Mouse (Mus musculus) C2C12 (cell line): Measurements from ENCODE around the gene Wscd2. TPM values are rescaled to one million over a fixed set of nuclear protein-coding genes. Genes with fewer than 3 reads are reported as not detected.
"Not testable (repeated sequence)": the region's sequence is repeated elsewhere in the genome, so short reads cannot be mapped to it uniquely, and the experiment has no call there.

Experiments
- H3K27me3 ChIP-seq: one replicate; pipeline ENCODE4 v1.6.1; 2011; ENCODE audit not compliant: control insufficient read depth, insufficient read depth, insufficient read length
- H3K36me3 ChIP-seq: one replicate; pipeline ENCODE4 v1.6.1; 2011; ENCODE audit not compliant: control insufficient read depth, insufficient read depth
- H3K4me3 ChIP-seq: one replicate; pipeline ENCODE4 v1.5.1; 2011; ENCODE audit warnings: mild to moderate bottlenecking, control low read depth; ENCODE audit not compliant: poor library complexity, insufficient read depth, severe bottlenecking
- H3K79me2 ChIP-seq: one replicate; pipeline ENCODE4 v1.6.1; 2011; ENCODE audit not compliant: control insufficient read depth, insufficient read depth
- H3K79me3 ChIP-seq: one replicate; pipeline ENCODE4 v1.6.1; 2011; ENCODE audit warnings: low read depth, control low read depth
- H3ac ChIP-seq: one replicate; pipeline ENCODE3; 2011; ENCODE audit warnings: low read depth; ENCODE audit not compliant: control insufficient read depth, insufficient read length
- CEBPB ChIP-seq: IDR thresholded peaks from one replicate; pipeline ENCODE4 v1.6.1; 2011; ENCODE audit warnings: low read depth, mild to moderate bottlenecking, control low read depth, moderate library complexity
- CTCF ChIP-seq: IDR thresholded peaks from one replicate; pipeline ENCODE4 v1.5.1; 2011; ENCODE audit not compliant: control insufficient read depth, insufficient read depth, insufficient read length
- FOSL1 ChIP-seq: IDR thresholded peaks from one replicate; pipeline ENCODE4 v1.8.0; 2011; ENCODE audit warnings: mild to moderate bottlenecking, low read length; ENCODE audit not compliant: poor library complexity, insufficient read depth, severe bottlenecking
- MAX ChIP-seq: IDR thresholded peaks from one replicate; pipeline ENCODE4 v1.6.1; 2011; ENCODE audit warnings: mild to moderate bottlenecking, control low read depth
- MYOD1 ChIP-seq: IDR thresholded peaks from one replicate; pipeline ENCODE4 v1.6.1; 2011; ENCODE audit warnings: low read depth; ENCODE audit not compliant: control insufficient read depth, insufficient read length
- MYOG ChIP-seq: IDR thresholded peaks from one replicate; pipeline ENCODE4 v1.6.1; 2011; ENCODE audit not compliant: control insufficient read depth, insufficient read length; ENCODE audit errors: extremely low read depth
- USF1 ChIP-seq: IDR thresholded peaks from one replicate; pipeline ENCODE4 v1.6.1; 2011; ENCODE audit warnings: low read depth, mild to moderate bottlenecking, control low read depth, moderate library complexity
- polyA plus RNA-seq: library from polyadenylated mRNA; unstranded; fragments of >200 nt; fragmentation: generic; extraction: Trizol; gene quantifications from one replicate; pipeline ENCODE4 v1.2.1, GENCODE M21; 2012; ENCODE audit warnings: missing spikeins

The Wscd2 gene
- polyA plus RNA-seq, 1 experiment, result not detected

DNA sequence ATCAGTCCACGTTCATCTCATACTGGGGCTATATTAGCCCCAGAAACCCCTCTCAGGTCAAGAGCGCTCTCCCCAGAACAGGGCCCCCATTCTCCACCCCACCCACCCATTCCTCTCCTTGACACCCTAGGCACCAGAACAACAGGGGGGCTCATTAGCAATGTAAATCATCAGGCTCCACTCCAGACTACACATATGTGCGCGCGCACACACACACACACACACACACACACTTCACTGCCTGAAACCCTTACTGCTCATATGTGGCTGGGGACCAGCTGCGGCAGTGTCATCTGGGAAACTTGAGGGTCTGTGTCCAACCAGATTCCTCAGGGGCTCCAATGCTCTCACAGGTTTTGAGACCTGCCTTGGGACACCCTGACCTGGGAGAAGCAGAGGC, 88.3 kb downstream of the Wscd2 start:
- H3ac ChIP-seq, result no peak overlapping the region
- H3K79me2 ChIP-seq, result no peaks in the 10 kb centered on the region
- no peaks in the 10 kb centered on the region for H3K36me3 ChIP-seq
- no peak overlapping the region for H3K4me3 ChIP-seq
- H3K79me3 ChIP-seq, result no peaks in the 10 kb centered on the region
- no peak for TF ChIP-seq CEBPB
- no peak for TF ChIP-seq USF1
- TF ChIP-seq FOSL1, result no peak
- TF ChIP-seq MYOD1, result no peak
- no peak for TF ChIP-seq CTCF
- TF ChIP-seq MYOG, result no peak
- no peak for TF ChIP-seq MAX
- H3K27me3 ChIP-seq, result peaks cover 23% of the 10 kb centered on the region

DNA sequence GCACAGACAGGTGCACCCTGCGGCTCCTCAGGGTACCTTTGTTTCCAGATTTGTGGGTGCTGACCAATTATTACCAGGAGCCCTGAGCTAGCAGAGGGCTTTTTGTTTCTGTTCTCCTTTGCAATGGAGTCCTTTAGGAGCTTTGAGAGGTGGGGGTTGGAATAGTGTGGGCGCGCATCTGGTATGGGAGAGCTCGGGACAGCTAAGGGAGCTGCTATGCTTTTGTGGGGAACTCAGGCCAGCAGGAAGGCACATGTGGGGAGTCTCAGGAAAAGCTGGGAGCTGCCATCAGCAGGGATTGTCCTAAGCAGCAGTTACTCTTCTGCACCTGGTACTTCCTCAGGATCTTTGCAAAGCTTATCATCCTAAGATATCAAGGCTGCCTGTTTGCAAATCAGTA, 89.0 kb downstream of the Wscd2 start:
- Histone ChIP-seq H3K36me3 (no peaks in the 10 kb centered on the region), H3K79me2 (no peaks in the 10 kb centered on the region), H3K79me3 (no peaks in the 10 kb centered on the region), H3K4me3 (no peak overlapping the region), H3ac (no peak overlapping the region), H3K27me3 (peaks cover 16% of the 10 kb centered on the region)
- TF ChIP-seq MYOG (no peak), MAX (no peak), USF1 (no peak), MYOD1 (no peak), CTCF (no peak), CEBPB (no peak), FOSL1 (no peak)

DNA sequence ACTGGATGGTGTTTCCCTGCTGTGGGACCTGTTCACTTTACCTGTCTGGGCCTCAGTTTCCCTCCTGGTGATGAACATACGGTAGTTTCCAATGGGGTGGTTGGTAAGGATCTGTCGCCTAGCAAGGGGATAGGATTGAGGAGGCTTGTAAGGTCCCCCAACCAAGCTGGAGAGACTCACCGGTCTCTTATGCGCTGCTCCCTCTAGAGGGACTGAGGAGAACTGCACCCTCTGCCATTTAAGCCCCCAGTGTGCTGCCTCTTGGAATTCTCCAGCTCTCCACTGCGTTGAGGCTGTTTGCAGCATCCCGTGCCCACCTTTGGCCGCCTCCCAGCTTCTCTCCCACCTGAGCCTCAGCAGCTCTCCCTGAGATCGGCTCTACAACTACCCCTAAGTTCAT, 90.1 kb downstream of the Wscd2 start:
- TF ChIP-seq MAX, result no peak
- Histone ChIP-seq H3K79me3 (no peaks in the 10 kb centered on the region), H3K27me3 (peaks cover 13% of the 10 kb centered on the region), H3ac (no peak overlapping the region), H3K36me3 (no peaks in the 10 kb centered on the region), H3K79me2 (no peaks in the 10 kb centered on the region), H3K4me3 (no peak overlapping the region)

DNA sequence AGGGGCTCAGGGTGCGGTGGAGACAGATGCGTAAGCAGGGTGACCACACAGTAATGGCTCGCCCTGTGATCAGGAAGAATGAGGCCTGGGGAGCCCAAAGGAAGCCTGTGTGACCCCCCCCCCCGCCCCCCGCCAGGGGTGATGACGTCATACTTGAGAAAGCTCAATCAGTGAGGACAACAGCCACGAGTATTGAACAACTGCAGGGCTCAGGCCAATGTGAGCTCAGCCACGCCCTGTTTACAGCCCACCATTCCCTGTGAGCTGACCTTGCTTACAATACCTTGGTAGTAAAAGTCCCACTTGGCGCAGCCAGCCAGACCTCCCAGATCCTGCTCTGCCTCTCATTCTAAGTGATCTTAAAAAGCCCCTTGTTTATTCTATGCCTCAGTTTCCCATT, 90.7 kb downstream of the Wscd2 start:
- Histone ChIP-seq H3K79me2 (no peaks in the 10 kb centered on the region), H3K79me3 (no peaks in the 10 kb centered on the region), H3ac (no peak overlapping the region), H3K27me3 (peaks cover 13% of the 10 kb centered on the region), H3K4me3 (no peak overlapping the region), H3K36me3 (no peaks in the 10 kb centered on the region)
- no peak for TF ChIP-seq MYOG
- TF ChIP-seq CEBPB, result no peak
- no peak for TF ChIP-seq MYOD1
- no peak for TF ChIP-seq FOSL1
- no peak for TF ChIP-seq USF1
- TF ChIP-seq MAX, result no peak
- no peak for TF ChIP-seq CTCF

DNA sequence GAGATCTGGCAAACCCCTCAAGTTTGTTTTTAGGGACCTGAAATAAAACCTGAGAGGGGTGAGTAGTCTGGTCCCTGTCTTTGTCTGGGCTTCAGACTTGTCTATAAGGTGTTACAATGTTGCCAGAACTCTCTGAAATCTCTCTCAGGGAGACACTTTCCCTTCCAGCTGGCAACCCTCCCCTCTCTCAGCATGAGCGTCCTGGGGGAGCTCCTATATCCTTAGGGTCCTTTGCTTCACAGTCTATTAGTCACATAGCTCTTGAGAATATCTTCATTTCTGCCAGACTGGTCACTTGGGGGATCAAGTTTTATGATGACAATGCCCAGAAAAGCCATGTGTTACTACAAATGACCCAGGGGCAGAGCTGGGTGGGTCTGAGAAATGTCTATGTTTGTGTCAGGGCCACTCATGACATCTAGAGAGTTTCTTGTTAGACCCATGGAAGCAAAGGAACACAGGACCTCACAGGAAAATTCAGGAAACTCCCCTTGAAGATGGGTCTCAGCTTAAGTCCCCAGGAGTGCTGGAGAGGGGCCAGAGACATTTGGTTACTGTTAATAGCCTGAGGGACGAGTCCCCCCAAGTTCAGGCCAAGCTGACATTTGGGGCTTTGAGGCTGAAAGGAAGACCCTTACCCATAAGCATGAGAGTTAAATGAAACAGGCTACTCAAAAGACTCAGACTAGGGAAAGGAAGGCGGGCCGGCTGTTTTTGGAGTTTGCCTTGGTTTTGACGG, 93.5 kb downstream of the Wscd2 start:
- Histone ChIP-seq H3K79me2 (no peaks in the 10 kb centered on the region), H3K27me3 (no peaks in the 10 kb centered on the region), H3K36me3 (no peaks in the 10 kb centered on the region), H3ac (no peak overlapping the region), H3K4me3 (no peak overlapping the region), H3K79me3 (no peaks in the 10 kb centered on the region)
- no peak for TF ChIP-seq MAX
- TF ChIP-seq MYOD1, result no peak
- TF ChIP-seq CEBPB, result no peak
- TF ChIP-seq FOSL1, result no peak
- no peak for TF ChIP-seq USF1
- TF ChIP-seq MYOG, result no peak
- no peak for TF ChIP-seq CTCF

DNA sequence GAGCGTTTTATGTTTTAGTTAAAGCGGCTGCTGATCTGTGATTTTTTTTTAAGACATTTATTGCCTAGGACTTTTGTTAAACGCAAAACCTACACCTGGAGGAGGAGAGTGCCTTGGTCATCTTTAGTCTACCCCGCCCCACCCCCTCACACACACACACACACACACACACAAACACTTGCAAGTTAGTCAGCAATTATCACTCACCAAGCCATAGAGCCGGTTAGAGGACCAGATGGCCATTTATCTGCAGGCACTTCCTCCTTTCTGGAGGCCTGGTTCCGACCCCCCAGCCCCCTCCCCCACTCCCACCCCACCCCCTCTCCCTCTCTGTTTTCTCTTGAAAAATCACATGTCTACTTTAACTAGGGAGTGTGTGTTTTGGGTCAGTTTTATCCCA, 94.3 kb downstream of the Wscd2 start:
- Histone ChIP-seq H3K79me2 (no peaks in the 10 kb centered on the region), H3K4me3 (no peak overlapping the region), H3K36me3 (no peaks in the 10 kb centered on the region), H3K79me3 (no peaks in the 10 kb centered on the region), H3K27me3 (no peaks in the 10 kb centered on the region), H3ac (no peak overlapping the region)
- no peak for TF ChIP-seq MYOG
- no peak for TF ChIP-seq MYOD1
- TF ChIP-seq MAX, result no peak
- no peak for TF ChIP-seq USF1
- TF ChIP-seq CEBPB, result no peak
- no peak for TF ChIP-seq FOSL1
- no peak for TF ChIP-seq CTCF

DNA sequence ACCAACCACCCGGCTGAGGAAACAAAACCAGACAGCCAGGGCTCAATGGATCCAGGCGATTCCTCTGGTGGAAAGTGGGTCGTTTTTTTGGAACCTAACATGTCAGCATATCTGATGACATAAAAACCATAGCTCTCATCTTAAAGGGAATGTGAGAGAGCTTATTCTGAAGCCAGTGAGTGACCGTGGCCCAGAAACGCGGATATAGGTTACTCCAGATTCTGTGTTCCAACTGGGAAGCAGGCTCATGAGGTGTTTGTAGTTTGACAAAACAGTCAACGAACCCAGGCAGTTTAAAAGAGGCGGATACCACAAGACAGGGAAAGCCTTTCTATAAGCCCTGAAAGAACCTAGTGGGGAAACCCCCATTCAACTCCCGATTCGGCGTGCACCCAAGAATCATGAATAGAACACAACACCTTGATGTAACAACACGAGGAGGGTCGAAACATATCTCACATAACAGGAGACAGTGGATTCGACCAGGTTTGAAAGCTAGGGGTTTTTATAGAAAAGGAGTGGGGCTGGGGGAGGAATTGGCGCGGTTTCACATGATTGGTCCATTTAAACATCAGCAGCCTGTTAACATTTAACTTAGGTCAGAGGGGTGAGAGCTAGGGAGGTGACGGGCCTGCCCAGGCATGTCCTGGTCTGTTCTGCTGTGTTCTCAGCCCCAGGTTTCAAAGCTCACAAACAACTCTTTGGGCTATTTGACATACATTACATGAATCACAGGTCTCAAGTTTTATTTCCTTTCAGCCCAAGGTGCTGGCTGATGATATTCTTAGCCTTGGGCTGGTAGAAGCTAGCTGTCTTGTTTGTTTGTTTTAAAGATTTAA, 95.7 kb downstream of the Wscd2 start:
- H3K79me2 ChIP-seq, H3K4me3 ChIP-seq: not testable (repeated sequence)

DNA sequence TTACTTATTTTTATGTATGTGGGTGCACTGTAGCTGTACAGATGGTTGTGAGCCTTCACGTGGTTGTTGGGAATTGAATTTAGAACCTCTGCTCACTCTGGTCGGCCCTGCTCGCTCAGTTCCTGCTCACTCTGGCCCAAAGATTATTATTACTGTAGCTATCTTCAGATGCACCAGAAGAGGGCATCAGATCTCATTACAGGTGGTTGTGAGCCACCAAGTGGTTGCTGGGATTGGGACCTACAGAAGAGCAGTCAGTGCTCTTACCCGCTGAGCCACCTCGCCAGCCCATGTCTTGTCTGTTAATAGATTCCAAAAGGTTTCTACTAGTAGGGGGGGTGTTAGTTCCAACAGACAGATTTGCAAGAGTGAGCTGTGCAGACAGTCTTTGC, 96.3 kb downstream of the Wscd2 start:
- not testable (repeated sequence) for H3ac ChIP-seq, H3K36me3 ChIP-seq, H3K79me3 ChIP-seq, H3K4me3 ChIP-seq, H3K27me3 ChIP-seq, H3K79me2 ChIP-seq

More for the DNA sequence above, 95.7 kb downstream of the Wscd2 start:
- H3ac ChIP-seq, H3K36me3 ChIP-seq, H3K27me3 ChIP-seq, H3K79me3 ChIP-seq: not testable (repeated sequence)
